Mouse (Mus musculus) stomach, postnatal 0 days (tissue): ENCODE data around the gene Mei4. TPM values are rescaled to one million over a fixed set of nuclear protein-coding genes. Genes with fewer than 3 reads are reported as not detected.

ENCODE experiments used
- ATAC-seq: fragments of 200-750 bp; cut with Nextera tagmentation; 2 replicates; pipeline ENCODE4 v1.8.0; 2017; ENCODE audit not compliant: low FRiP score, low TSS enrichment
- DNase-seq: peaks from one replicate; pipeline ENCODE4 v3.0.0-alpha.2; 2016; ENCODE audit warnings: low spot score
- H3K27ac ChIP-seq: fragments of 300-500 bp; sonication (generic); replicated peaks from 2 replicates; pipeline ENCODE4 v1.5.1; 2014; ENCODE audit warnings: mild to moderate bottlenecking, control low read depth
- H3K27me3 ChIP-seq: fragments of 300-500 bp; sonication (generic); 2 replicates; pipeline ENCODE4 v1.6.1; 2014; ENCODE audit warnings: low read length; ENCODE audit not compliant: control insufficient read depth, insufficient read depth
- H3K36me3 ChIP-seq: fragments of 300-500 bp; sonication (generic); 2 replicates; pipeline ENCODE4 v1.6.1; 2014; ENCODE audit warnings: low read length, mixed read lengths; ENCODE audit not compliant: control insufficient read depth, insufficient read depth
- H3K4me1 ChIP-seq: fragments of 300-500 bp; sonication (generic); replicated peaks from 2 replicates; pipeline ENCODE4 v1.6.1; 2014; ENCODE audit warnings: antibody characterized with exemption; ENCODE audit not compliant: control insufficient read depth, insufficient read depth
- H3K4me2 ChIP-seq: fragments of 300-500 bp; sonication (generic); replicated peaks from 2 replicates; pipeline ENCODE4 v1.6.1; 2014; ENCODE audit warnings: low read depth, mild to moderate bottlenecking, control low read depth, moderate library complexity
- H3K4me3 ChIP-seq: fragments of 300-500 bp; sonication (generic); 2 replicates; pipeline ENCODE4 v1.5.1; 2014; ENCODE audit warnings: low read depth, low read length, control low read depth
- H3K9ac ChIP-seq: fragments of 300-500 bp; sonication (generic); 2 replicates; pipeline ENCODE4 v1.6.1; 2014; ENCODE audit warnings: mild to moderate bottlenecking, low read length, control low read depth, mixed read lengths
- H3K9me3 ChIP-seq: fragments of 300-500 bp; sonication (generic); 2 replicates; pipeline ENCODE4 v1.6.1; 2016; ENCODE audit warnings: low read length; ENCODE audit not compliant: control insufficient read depth
- CTCF ChIP-seq: IDR thresholded peaks from 2 replicates; pipeline ENCODE4 v1.5.1; 2016; ENCODE audit warnings: antibody characterized with exemption, low read depth, mild to moderate bottlenecking, moderate library complexity
- EP300 ChIP-seq: optimal IDR thresholded peaks from 2 replicates; pipeline ENCODE3; 2016; ENCODE audit warnings: antibody characterized with exemption
- WGBS: fragments of 180-500 bp; shearing (Covaris S2); extraction: QIAGEN DNeasy Blood & Tissue Kit; methylation state at CpG from one replicate; pipeline ENCODE4 v1.1.7; 2014; 5-methylcytosine and 5-hydroxymethylcytosine counted together
- polyA plus RNA-seq: library from polyadenylated mRNA; unstranded; fragments of >200 nt; fragmentation: Nextera tagmentation; extraction: Ambion mirVana; gene quantifications from 2 replicates; pipeline ENCODE4 v1.2.1, GENCODE M21; 2015

The Mei4 gene
- polyA plus RNA-seq, 1 experiment from 2014 or later: 0.45 TPM

DNA sequence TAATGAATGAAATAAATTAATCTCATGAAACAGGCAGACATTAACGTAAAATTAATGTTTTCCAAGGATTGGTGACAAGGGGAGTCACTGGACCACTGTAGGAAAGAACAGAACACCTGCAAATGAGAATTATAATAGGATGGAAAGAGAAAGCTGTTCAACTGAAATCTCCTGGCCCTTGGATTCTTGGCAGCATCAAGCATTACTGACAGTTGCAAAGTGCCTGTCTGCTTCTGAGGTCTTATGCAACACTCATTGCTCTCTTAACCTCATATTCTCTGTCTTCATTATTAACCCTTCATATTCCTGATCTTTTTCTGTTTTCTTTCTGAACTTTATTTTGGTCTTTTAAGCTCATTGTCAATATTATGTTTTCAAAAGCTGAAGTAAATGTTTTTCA is 210.4 kb downstream of the Mei4 start:
- Histone ChIP-seq H3K4me1 (no peaks in the 10 kb centered on the region), H3K27ac (no peak overlapping the region), H3K9ac (no peak overlapping the region), H3K9me3 (no peaks in the 10 kb centered on the region), H3K4me3 (no peak overlapping the region), H3K27me3 (no peaks in the 10 kb centered on the region), H3K36me3 (no peaks in the 10 kb centered on the region), H3K4me2 (no peak overlapping the region)
- DNase-seq: no peak
- TF ChIP-seq CTCF: no peak
- TF ChIP-seq EP300: no peak
- WGBS: 75% methylated on average over 1 of the region's 1 CpGs
- ATAC-seq: no peak

DNA sequence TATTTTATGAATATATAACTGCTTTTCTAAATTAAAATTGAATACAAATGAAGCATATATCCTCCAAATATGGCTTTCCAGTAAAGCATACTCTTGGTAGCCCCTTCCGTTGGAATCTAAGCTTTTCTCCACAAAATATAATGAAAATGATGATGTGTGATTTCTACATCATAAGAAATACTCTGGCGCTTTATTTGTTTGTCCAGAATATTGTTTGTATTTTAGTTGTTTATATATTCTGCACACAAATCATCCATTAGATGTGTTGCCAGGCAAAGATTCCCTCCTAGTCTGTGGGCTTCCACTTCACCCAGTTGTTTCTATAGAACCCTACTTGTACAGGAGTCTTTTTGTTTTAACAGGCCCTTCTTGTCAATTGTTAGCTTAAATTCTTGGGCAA is 211.8 kb downstream of the Mei4 start:
- no peak overlapping the region for H3K4me3 ChIP-seq
- no peak overlapping the region for H3K9ac ChIP-seq
- H3K4me2 ChIP-seq: no peak overlapping the region
- H3K27ac ChIP-seq: no peak overlapping the region
- H3K27me3 ChIP-seq: no peaks in the 10 kb centered on the region
- ATAC-seq (no peak), DNase-seq (no peak)
- no peaks in the 10 kb centered on the region for H3K9me3 ChIP-seq
- 85% methylated on average over 2 of the region's 2 CpGs for WGBS
- TF ChIP-seq CTCF (no peak), EP300 (no peak)
- H3K36me3 ChIP-seq: no peaks in the 10 kb centered on the region
- H3K4me1 ChIP-seq: no peaks in the 10 kb centered on the region

DNA sequence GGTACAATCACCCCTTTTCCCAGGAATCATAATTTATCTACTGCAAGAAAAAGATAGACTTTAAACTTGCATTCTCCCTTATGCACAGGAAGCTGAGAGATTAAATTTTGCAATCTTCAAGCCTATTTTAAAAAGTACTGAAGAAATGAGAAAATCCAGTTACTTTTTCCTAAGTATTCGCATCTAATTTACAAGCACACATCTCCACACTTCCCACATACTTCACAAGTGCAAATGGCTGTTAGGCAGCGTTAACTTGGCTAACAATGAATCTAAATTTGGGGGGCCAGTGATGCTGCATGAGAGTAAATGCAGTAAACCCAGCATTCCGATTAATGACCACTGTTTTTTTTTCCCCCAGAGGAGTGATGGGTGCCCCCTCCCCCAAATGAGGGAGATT is 232.9 kb downstream of the Mei4 start:
- 69% methylated on average over 3 of the region's 3 CpGs for WGBS
- Histone ChIP-seq H3K4me1 (no peaks in the 10 kb centered on the region), H3K36me3 (no peaks in the 10 kb centered on the region), H3K9ac (no peak overlapping the region), H3K27ac (no peak overlapping the region), H3K9me3 (no peaks in the 10 kb centered on the region), H3K27me3 (no peaks in the 10 kb centered on the region), H3K4me3 (no peak overlapping the region), H3K4me2 (no peak overlapping the region)
- TF ChIP-seq EP300 (no peak), CTCF (no peak)
- no peak for DNase-seq
- no peak for ATAC-seq

DNA sequence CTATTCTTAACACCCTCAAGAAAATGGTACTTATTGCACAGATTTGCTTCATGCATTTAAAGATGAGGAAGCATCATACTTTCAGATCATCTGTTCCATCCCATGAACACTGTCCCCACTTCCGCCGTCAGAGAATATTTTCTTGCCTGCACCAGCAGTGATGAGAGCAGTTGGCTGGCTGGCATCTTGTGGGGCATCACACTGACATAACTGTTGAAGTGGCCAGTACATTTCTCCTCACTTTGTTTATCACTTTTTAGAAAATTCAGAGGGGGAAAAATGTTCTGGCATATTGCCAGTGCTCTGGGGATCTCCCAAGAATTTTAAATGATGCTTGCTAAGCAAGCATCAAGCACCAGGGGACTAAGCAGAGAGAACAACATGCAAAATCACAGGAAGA is 251.4 kb downstream of the Mei4 start:
- Histone ChIP-seq H3K27me3 (no peaks in the 10 kb centered on the region), H3K4me3 (no peak overlapping the region), H3K9ac (no peak overlapping the region), H3K4me2 (no peak overlapping the region), H3K36me3 (no peaks in the 10 kb centered on the region), H3K9me3 (no peaks in the 10 kb centered on the region), H3K4me1 (no peaks in the 10 kb centered on the region), H3K27ac (no peak overlapping the region)
- TF ChIP-seq CTCF (no peak), EP300 (no peak)
- WGBS: 88% methylated on average over 2 of the region's 2 CpGs
- DNase-seq (no peak), ATAC-seq (no peak)

- H3K36me3 ChIP-seq: no peaks in the 10 kb centered on the region
- no peaks in the 10 kb centered on the region for H3K9me3 ChIP-seq
- H3K4me2 ChIP-seq: no peak overlapping the region
- H3K27me3 ChIP-seq: no peaks in the 10 kb centered on the region
- no peak overlapping the region for H3K27ac ChIP-seq
- DNase-seq (no peak), ATAC-seq (no peak)
- H3K4me1 ChIP-seq: no peaks in the 10 kb centered on the region
- no peak overlapping the region for H3K9ac ChIP-seq
- no peak overlapping the region for H3K4me3 ChIP-seq
- no peak for TF ChIP-seq EP300
- TF ChIP-seq CTCF: no peak
Observed at GRCm38 (mm10) chr9:82136119-82136518, 272.6 kb downstream of the Mei4 start.

GRCm38 (mm10) chr9:82160143-82160542 is 296.7 kb downstream of the Mei4 start:
- no peak for DNase-seq
- no peak for TF ChIP-seq EP300
- no peak for TF ChIP-seq CTCF
- Histone ChIP-seq H3K9me3 (no peaks in the 10 kb centered on the region), H3K4me3 (no peak overlapping the region), H3K9ac (no peak overlapping the region), H3K27me3 (no peaks in the 10 kb centered on the region), H3K36me3 (no peaks in the 10 kb centered on the region), H3K4me1 (no peaks in the 10 kb centered on the region), H3K27ac (no peak overlapping the region), H3K4me2 (no peak overlapping the region)
- ATAC-seq: no peak
- 49% methylated on average over 9 of the region's 9 CpGs for WGBS
